Mouse (Mus musculus) CD8-positive naive resting alpha-beta T cell, adult 2 months (primary cell): ENCODE results near the gene Tspo2.

Source experiments
- DNase-seq, 2 experiments: peaks; one replicate each; pipeline ENCODE4 v3.0.0; 2022; ENCODE audit warnings: low read depth in 2 of 2, low spot score in 2 of 2

Gene Tspo2

DNA sequence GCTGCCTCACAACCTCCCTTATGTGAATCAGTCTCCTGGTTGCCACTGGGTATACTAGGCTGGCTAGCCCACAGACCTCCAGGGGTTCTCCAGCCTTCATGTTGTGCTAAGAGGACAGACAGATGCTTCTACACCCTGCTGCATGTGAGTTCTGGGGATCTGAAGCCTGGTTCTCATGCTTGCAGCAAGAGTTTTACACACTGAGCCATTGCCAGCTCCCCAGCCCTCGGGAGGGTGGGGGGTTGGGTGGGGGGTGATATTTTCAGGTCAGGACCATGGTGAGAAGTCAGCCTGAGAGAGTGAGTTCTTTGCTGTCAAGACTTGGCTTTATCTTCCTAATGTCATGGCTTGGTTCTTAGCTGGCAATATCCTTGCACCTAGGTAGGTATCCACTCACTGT lies 32.5 kb downstream of the Tspo2 start:
- DNase-seq: no peak

DNA sequence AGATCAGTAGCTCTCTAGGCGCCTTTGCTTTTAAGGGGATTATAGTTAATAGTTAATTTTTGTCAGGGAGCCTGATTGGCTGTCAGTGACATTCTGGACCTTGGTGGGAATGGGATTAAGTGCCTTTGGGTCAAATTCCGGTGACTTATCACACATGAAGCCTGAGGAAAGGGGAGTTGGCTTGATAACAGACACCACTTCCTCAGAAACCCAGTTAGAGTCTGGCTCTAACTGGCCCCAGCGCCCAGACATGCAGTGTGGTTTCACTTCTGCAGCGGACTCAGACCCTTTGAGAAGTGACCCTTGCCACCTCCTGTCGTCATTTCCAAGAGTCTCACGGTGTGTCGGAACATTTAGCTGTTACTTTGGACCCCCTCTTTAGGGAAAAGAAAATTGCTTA lies 33.1 kb downstream of the Tspo2 start:
- no peak for DNase-seq

DNA sequence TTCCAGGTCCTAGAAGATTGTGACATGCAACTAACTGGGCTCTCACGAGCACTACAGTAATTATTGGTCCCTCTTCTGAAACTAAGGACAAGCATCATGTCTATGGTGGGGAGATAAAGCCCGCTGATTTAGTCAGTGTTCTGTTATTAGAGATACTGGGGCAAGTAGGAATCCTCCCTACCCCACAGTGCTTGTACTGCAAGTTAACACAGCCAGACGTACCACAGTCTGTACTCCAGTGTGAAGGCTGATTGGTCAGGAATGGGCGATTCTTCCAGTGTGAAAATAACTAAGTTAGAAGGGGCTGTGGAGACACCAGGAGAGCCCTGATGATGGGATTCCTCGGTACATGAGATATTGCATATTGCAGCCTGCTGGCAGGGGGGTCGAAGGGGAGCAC lies 33.8 kb downstream of the Tspo2 start:
- DNase-seq: no peak

DNA sequence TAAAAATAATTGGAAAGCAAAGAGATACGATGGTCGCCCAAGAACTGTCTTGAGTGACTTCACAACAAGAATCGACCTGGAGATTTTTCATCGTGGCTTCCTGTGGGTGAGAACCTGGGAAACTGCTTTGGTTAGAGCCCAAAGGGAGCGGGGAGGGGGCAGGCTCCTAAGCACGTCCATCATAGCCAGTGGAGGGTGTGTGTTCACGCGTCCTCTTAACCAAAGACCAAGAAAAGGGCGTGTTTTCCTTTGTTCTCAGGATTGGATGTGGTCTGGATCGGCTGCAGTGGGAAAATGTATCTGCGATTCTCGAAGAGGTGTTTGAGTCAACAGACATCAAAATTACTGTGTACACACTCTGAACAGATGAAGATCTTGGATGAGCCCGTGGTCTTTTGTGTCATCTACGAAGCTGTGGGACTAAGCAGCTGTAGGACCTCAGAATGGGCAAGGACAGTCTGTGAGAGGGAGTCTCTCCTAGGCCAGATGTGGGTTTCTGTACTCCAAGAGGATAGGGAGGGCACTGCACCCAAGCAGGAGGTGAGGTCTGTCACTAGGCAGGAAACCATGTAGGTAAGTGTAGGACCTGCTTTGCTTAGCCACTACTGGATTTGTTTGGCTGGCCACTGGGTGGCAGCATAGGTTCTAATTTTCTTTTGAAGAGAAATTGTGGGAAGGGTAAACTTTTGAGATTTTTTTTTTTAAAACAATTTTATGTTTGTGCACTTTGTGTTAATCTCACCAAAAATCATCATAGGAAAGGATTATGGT lies 34.7 kb downstream of the Tspo2 start:
- peak; percentile 43 to 57 for DNase-seq

DNA sequence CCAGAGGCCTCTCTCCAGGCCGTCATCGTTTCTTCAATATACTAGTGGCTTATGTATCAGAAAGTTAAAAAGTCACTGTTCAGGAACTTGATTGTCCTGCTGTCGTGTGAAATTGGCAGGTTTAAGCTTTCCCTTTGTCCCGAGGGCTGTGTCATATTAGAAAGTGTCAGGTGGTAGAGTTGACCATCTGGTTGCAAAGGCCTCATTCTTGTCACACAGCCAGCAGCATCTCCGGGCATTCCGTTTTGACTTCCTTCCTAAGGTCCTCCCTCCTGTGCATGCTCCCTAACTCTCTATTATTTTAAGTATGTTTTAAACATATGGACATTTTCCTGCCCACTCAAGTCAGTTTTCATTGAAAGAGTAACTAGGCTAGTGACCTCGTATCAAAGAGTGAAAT lies 35.3 kb downstream of the Tspo2 start:
- no peak for DNase-seq

DNA sequence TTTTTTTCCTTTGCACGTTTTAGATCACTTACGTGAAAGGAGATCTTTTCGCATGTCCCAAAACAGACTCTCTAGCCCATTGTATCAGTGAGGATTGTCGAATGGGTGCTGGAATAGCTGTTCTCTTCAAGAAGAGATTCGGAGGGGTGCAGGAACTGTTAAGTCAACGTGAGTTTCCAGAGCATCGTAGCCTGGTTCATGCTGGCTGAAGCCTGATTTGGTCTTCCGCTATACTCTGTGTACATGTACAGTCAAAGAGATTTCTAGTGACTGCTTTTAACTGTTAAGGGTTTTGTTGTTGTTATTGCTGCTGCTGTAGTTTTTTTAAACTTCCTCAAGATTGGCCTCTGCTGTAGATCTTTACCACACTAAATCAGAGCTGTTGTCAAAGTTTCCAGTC lies 40.1 kb downstream of the Tspo2 start:
- no peak for DNase-seq

DNA sequence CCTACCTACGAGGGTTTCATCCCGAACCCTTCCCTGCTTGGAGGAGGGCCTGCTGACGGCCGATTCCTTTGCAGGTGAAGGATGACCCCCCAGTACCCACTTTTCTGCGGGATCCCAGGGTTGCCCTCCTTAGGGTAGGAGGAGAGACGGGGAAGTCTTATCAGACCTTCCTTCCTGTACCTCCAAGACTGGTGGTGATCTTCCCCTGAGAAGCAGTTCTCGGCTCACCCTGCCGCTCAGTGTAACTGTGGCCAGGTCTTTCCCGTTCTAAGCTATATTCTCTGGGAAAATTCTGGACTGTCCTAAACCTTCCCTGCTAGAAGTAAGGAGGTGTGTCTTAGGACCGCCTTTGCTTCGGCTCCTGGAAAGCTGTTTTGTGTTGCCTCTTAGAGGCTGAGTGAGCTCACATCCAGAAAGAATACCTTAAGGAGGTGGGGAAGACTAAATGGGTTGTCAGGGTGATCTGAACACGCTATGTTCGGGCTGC lies 41.0 kb downstream of the Tspo2 start:
- no peak for DNase-seq

DNA sequence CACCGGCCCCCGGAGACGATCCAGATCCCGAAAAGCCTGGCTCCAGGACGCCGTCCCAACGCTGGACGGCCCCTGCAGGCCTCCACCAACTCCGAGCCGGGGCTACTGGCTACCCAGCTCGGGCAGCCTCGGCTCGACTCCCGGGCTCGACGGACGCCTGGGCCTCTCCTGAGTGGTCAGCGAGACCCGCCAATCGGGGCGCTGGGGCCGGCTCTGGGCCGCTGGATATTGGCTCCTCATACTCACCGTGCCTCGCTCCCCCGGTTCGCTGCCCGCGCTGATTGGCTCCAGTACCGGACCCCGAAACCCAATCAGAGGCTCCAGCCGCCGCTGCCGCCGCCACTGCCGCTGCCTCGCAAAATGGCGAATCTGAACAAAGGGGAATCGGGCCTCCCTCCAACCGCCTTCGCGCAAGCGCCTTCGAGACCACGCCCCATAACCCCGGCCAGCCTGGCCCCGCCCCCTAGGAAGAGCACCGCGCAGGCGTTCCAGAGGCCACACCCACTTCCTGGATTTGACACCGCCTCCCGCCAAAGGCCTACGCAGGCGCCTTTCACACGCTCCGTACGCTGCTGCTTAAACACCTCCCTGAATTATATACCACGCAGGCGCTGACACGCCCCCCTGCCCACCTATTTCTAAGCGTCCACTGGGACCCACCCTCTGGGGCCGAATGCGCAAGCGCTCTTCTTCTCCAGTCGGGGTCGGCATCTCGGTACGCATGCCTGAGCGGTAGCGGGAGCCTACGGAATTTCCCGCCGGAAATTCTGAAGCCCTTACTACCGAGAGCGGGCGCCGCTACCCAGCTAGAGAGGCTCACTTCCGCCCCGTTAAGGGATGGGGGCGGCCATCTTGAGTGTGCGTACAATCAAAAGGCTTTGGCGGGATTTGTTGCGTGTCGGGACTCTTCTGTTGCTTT lies 41.7 kb downstream of the Tspo2 start, which contains the start of the genes Nfya and Oard1:
Gene Nfya (minus strand): TSS at position 527 of the 919 bp plus-strand sequence.
Gene Oard1 (plus strand): TSS at position 635 of the 919 bp plus-strand sequence.
- DNase-seq: peak; percentile 100

DNA sequence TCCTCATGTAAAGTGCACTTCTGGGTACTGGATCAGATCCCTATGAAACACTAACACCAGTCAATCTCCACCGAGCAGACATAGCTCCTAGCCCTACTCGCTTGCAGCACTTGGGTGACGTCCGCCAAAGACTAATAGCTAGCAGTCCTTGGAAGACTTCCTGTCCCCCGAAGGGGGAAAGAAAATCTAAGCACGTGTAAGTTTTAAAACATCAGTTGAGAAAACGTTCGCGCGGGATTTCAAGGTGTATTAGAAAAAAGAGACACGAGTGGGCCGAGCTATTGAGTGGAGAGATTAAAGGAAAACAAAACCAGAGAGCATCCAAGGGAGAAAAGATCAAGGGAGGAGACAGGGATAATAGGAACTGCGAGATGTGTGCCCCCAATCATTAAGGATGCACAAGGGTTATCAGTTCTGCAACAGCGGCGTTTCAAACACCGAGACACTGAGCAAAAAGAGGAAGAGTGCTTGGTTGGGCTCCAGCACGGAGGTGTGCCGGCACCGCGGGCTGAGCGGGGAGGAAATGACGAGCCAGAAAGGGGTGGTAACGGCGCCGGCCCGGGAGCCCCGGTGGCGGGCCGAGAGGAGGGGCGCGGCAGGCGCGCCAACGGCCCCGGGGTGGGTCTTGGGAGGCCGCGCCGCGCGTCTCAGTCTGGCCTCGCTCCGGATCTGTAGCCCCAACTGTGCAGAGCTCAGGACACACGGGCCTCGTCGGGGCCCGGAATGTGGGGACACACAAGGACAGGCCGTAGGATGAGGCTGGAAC lies 42.6 kb downstream of the Tspo2 start:
- DNase-seq: peak; percentile 62 to 69

DNA sequence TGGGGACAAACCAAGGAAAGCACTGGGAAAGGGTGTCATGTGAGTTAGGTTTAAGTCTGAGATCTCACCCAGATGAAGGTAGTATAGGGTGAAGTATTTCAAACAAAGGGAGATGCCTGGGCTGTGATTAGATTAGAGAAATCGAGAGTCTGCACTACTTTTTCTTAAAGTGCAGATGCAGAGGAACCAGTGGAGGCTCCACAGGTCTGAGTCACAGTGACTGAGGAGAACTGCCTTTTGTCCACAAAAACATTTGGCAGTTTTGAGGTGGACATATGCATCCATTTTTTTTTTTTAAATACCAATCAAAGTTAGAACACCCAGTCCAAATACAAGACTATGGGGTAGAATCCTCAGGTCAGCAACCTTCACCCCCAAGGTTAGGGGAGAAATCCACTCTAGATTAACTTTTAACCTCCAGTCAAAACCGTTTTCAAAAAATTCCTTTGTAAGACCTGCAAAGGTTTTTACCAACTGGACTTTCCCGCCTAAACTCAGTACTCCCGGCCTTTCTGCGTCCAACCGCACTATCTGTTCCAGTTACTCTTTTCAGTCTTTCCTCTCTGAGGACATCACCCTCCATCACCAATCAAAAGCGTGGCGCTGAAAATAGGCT lies 43.3 kb downstream of the Tspo2 start:
- DNase-seq: no peak

DNA sequence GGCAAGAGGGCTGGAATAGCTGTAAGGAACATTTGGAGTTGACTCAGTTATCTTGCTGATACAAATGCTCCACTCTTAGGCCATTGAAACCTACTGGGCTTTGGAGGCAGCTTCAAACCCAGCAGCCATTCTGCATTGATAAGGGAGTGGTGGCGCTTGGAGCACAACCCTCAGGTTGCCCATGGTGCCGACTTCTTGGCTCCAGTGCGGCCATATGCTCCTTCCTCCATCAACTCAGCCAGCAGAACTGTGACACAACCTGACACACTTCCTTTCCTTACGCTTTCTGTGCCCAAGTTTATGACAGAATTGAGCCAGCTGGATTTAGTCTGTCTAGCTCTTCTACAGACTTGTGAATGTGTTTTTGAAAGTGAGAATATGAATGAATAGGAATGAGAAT lies 44.2 kb downstream of the Tspo2 start:
- DNase-seq: no peak

DNA sequence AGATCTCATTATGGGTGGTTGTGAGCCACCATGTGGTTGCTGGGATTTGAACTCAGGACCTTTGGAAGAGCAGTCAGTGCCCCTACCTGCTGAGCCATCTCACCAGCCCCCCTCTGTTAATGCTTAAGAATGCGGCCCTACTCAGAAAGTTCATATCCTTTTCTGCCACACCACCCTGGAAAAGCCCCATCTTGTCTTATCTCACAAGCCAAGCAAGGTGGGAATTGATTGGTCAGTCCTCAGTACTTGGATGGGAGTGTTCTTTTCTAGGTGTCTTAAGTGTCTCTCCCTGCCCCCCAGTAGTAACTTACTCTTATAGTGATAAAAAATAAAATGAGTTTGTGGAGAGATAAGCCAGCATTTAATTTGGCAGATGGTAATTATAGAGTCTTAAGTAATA lies 46.6 kb downstream of the Tspo2 start:
- no peak for DNase-seq

DNA sequence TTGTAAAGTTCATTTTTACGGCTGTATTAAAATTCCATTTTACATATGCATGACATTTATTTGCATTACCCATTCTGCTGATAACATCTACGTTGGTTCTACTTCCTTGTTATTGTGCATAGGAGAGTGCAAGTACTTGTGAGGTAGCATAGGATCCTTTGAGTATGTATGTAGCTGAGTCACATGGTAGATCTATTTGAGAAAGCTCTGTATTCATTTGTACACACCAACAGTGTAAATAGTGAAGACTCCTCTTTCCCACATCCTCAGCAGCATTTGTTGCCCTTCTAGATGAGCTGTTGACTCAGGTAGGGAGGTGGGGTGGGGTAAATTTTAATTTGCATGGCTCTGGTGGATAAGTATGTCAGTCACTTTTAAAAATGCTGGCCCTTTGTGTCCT lies 47.5 kb downstream of the Tspo2 start:
- DNase-seq: no peak

DNA sequence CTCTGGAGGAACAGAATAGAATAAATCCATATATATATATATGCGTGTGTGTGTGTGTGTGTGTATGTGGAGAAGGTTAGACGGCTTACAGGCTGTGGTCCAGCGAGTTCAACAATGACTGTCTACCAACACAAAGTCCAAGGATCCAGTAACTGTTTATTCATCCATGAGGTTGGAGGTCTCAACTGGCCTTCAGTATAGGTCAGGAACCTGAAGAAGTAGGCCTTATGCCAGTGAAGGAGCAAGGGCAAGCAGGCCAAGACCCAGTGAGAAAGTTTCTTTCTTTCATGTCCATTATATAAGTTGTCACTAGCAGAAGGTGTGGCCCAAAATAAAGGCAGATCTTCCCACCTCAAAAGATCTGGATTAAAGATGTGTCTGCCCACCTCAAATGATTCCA lies 48.6 kb downstream of the Tspo2 start:
- DNase-seq: no peak

DNA sequence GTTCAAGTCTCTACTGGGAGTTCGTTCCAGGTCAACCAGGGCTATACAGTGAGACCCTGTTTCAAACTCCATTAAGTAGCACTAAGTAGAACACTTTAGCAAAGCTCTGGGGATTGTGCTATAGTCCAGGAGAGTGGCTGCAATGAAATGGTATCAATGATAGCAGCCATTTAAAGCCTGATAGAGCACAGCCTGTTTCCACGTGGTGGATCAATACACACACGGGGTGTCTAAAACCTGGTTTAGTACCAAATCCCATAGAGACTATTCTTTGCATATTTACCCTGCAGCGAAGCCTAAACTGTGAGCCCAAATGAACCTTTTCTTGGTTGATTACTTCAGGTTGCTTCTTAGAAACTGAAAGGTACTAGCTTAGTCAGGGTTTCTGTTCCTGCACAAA lies 49.6 kb downstream of the Tspo2 start:
- DNase-seq: no peak
